Mouse (Mus musculus): Measurements from ENCODE around the gene Mtnr1b. TPM values are rescaled to one million over a fixed set of nuclear protein-coding genes. Genes with fewer than 3 reads are reported as not detected.

Gene Mtnr1b
- total and polyA plus RNA-seq, 2 experiments from 2014 or later: not detected

DNA sequence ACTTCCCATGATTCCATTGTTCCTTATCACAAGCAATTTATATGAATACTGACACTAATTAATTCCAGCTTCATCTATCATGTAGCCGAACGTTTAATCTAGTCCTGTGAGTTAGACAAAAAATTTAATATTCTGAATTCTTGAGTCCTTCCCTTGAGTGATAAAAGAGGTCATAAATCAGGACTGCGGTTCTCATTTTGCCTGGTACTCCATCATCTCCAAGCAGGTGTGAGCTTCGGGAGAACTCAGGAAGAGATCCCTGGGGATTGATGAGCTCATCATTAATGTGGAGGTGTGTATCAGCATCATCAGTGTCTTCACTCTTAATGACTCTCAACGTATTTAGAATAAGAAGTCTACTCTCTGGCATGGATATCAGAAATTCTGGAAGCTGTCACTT, 74.0 kb downstream of the Mtnr1b start:
- Histone ChIP-seq H3K27ac (ENCODE audit: low read depth) (no peak overlapping the region), H3K36me3 (replicated peaks; ENCODE audit: control insufficient read depth, insufficient read depth, low read length) (no peaks in the 10 kb centered on the region), H3K9me3 (replicated peaks; ENCODE audit: control insufficient read depth, low read length) (no peaks in the 10 kb centered on the region; the same call in 1 of the 2 replicates), H3K27me3 (ENCODE audit: control insufficient read depth, insufficient read depth, low read length) (no peaks in the 10 kb centered on the region), H3K9ac (replicated peaks; ENCODE audit: low read depth, low read length) (no peak overlapping the region), H3K4me3 (ENCODE audit: low read depth, low read length) (no peak overlapping the region), H3K4me1 (ENCODE audit: control insufficient read depth, insufficient read depth) (no peaks in the 10 kb centered on the region), H3K4me2 (ENCODE audit: low read depth, low read length) (no peak overlapping the region)
- TF ChIP-seq CTCF (IDR thresholded peaks at IDR 0.05; ENCODE audit: low read depth) (no peak), EP300 (IDR thresholded peaks at IDR 0.05; ENCODE audit: low read depth) (no peak)
- ATAC-seq (ENCODE audit: insufficient read depth, low read depth) (no peak), DNase-seq (ENCODE audit: low spot score) (no peak)
- WGBS: 68% methylated on average over 5 of the region's 5 CpGs

DNA sequence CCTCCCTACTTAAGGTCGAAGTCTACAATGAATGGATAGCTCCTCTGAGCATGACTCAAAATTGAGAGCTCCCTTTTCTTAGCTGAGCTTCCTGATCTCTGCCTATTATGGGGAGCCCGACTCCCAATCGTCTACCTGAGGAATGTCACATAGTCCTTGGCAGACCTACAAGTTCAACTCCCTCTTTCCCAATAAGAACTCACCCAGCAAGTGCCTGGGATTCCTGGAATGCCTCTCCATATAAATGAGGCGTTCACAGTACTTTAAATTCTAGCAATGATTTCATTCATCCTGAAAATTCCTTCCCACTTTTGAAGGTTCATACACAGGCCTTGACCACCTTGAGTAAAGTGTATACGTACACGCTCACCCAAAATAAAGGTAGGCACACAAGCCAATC, 79.9 kb downstream of the Mtnr1b start:
- no peak for ATAC-seq (ENCODE audit: insufficient read depth, low read depth)
- 53% methylated on average over 6 of the region's 6 CpGs for WGBS

DNA sequence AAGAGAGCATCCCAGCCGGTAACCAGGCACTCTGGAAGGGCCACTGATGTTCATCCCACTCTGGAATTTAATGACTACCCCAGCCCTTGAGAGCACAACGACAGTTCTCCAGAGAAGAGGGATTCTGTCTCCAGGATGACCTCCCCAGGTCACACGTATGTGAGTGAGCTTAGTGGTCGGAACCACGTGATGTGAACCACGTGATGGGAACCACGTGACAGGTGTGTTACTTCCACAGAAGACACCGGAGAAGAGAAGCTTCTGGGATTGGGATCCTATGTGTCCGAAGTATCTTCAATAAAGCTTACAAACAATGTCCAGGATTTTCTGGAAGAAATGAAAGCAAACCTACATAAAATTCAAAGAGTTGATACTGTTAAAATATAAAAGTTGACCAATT, 82.3 kb downstream of the Mtnr1b start:
- H3K4me2 ChIP-seq (ENCODE audit: low read depth, low read length): no peak overlapping the region
- H3K4me3 ChIP-seq (ENCODE audit: low read depth, low read length): no peak overlapping the region
- WGBS: 77% methylated on average over 9 of the region's 9 CpGs
- no peak overlapping the region for H3K9ac ChIP-seq (replicated peaks; ENCODE audit: low read depth, low read length)
- H3K27me3 ChIP-seq (ENCODE audit: control insufficient read depth, insufficient read depth, low read length): no peaks in the 10 kb centered on the region
- no peaks in the 10 kb centered on the region for H3K36me3 ChIP-seq (replicated peaks; ENCODE audit: control insufficient read depth, insufficient read depth, low read length)
- DNase-seq (ENCODE audit: low spot score) (no peak), ATAC-seq (ENCODE audit: insufficient read depth, low read depth) (no peak)
- H3K4me1 ChIP-seq (ENCODE audit: control insufficient read depth, insufficient read depth): no peaks in the 10 kb centered on the region
- TF ChIP-seq CTCF (IDR thresholded peaks at IDR 0.05; ENCODE audit: low read depth) (no peak), EP300 (IDR thresholded peaks at IDR 0.05; ENCODE audit: low read depth) (no peak)
- no peak overlapping the region for H3K27ac ChIP-seq (ENCODE audit: low read depth)
- H3K9me3 ChIP-seq (replicated peaks; ENCODE audit: control insufficient read depth, low read length): no peaks in the 10 kb centered on the region

More for the DNA sequence above, 79.9 kb downstream of the Mtnr1b start:
- DNase-seq (ENCODE audit: low spot score): no peak
- Histone ChIP-seq H3K27me3 (ENCODE audit: control insufficient read depth, insufficient read depth, low read length) (no peaks in the 10 kb centered on the region), H3K4me2 (ENCODE audit: low read depth, low read length) (no peak overlapping the region), H3K36me3 (replicated peaks; ENCODE audit: control insufficient read depth, insufficient read depth, low read length) (no peaks in the 10 kb centered on the region), H3K4me3 (ENCODE audit: low read depth, low read length) (no peak overlapping the region), H3K9ac (replicated peaks; ENCODE audit: low read depth, low read length) (no peak overlapping the region), H3K4me1 (ENCODE audit: control insufficient read depth, insufficient read depth) (no peaks in the 10 kb centered on the region), H3K27ac (ENCODE audit: low read depth) (no peak overlapping the region), H3K9me3 (replicated peaks; ENCODE audit: control insufficient read depth, low read length) (no peaks in the 10 kb centered on the region)
- no peak for TF ChIP-seq CTCF (IDR thresholded peaks at IDR 0.05; ENCODE audit: low read depth)
- TF ChIP-seq EP300 (IDR thresholded peaks at IDR 0.05; ENCODE audit: low read depth): no peak

DNA sequence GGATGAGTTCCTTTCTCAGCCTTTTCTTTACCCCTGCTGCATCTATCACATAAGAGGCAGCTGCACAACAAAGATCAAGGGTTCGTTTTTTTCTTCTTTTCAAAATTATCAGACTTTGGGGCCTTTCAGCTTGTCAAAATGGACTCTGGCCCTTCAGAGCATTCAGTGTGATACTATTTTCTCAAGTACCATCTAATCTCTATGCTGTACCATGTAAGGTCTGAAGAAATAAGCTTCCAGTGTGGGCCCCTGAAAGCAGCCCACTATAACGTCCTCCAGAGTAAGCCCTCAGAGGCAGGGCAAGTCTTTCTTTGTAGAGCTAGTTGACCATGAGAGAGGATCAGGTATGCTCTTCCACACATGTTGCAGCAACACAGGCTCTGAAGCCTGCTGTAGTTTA, 87.7 kb downstream of the Mtnr1b start:
- no peaks in the 10 kb centered on the region for H3K27me3 ChIP-seq (ENCODE audit: control insufficient read depth, insufficient read depth, low read length)
- H3K4me1 ChIP-seq (ENCODE audit: control insufficient read depth, insufficient read depth): no peaks in the 10 kb centered on the region
- DNase-seq (ENCODE audit: low spot score) (no peak), ATAC-seq (ENCODE audit: insufficient read depth, low read depth) (no peak)
- no peaks in the 10 kb centered on the region for H3K9me3 ChIP-seq (replicated peaks; ENCODE audit: control insufficient read depth, low read length)
- WGBS: 42% methylated on average over 2 of the region's 2 CpGs
- no peak overlapping the region for H3K4me2 ChIP-seq (ENCODE audit: low read depth, low read length)
- TF ChIP-seq CTCF (IDR thresholded peaks at IDR 0.05; ENCODE audit: low read depth): no peak
- TF ChIP-seq EP300 (IDR thresholded peaks at IDR 0.05; ENCODE audit: low read depth): no peak
- no peaks in the 10 kb centered on the region for H3K36me3 ChIP-seq (replicated peaks; ENCODE audit: control insufficient read depth, insufficient read depth, low read length)
- no peak overlapping the region for H3K4me3 ChIP-seq (ENCODE audit: low read depth, low read length)
- no peak overlapping the region for H3K27ac ChIP-seq (ENCODE audit: low read depth)
- H3K9ac ChIP-seq (replicated peaks; ENCODE audit: low read depth, low read length): no peak overlapping the region

DNA sequence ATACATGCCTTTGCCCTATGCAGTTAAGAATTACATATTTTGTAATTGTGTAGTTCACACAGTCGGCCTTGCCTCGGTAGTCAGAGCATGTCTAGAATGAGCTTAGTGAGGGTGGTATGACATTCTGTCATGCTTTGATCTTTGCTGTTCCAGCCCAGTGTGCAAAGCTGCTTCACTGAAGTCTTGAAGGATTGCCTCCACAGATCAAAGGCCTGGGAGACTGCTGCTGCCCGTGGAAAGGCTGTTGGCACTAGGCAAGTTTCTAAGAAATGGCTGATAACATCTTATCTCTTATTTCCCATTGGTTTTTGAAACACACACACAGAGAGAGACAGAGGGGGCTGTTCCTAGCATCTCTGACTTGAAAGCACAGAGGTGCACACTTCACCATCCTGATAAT, 88.2 kb downstream of the Mtnr1b start:
- H3K36me3 ChIP-seq (replicated peaks; ENCODE audit: control insufficient read depth, insufficient read depth, low read length): no peaks in the 10 kb centered on the region
- no peaks in the 10 kb centered on the region for H3K9me3 ChIP-seq (replicated peaks; ENCODE audit: control insufficient read depth, low read length)
- H3K9ac ChIP-seq (replicated peaks; ENCODE audit: low read depth, low read length): no peak overlapping the region
- no peak overlapping the region for H3K27ac ChIP-seq (ENCODE audit: low read depth)
- no peak overlapping the region for H3K4me2 ChIP-seq (ENCODE audit: low read depth, low read length)
- WGBS: 51% methylated on average over 3 of the region's 3 CpGs
- H3K4me3 ChIP-seq (ENCODE audit: low read depth, low read length): no peak overlapping the region
- DNase-seq (ENCODE audit: low spot score) (no peak), ATAC-seq (ENCODE audit: insufficient read depth, low read depth) (no peak)
- no peaks in the 10 kb centered on the region for H3K4me1 ChIP-seq (ENCODE audit: control insufficient read depth, insufficient read depth)
- TF ChIP-seq EP300 (IDR thresholded peaks at IDR 0.05; ENCODE audit: low read depth) (no peak), CTCF (IDR thresholded peaks at IDR 0.05; ENCODE audit: low read depth) (no peak)
- H3K27me3 ChIP-seq (ENCODE audit: control insufficient read depth, insufficient read depth, low read length): no peaks in the 10 kb centered on the region

DNA sequence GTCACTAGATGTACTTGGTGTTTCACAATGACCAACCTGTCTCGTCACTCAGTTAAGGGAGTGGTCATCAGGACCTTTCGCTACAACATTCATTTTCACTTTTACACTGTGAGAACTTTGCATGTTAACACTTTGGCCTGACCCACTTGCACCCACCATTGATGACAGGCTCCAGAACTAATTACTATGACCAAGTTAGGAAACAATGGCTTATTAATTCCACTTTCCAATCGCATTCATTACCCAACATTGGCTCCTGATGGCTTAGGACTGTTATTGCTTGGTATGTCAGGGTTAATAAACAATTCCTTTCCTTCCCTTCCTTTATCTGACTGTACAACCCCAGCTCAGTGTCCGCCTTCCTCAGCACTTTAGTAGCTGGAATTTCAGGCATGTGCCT, 92.4 kb downstream of the Mtnr1b start:
- no peaks in the 10 kb centered on the region for H3K27me3 ChIP-seq (ENCODE audit: control insufficient read depth, insufficient read depth, low read length)
- H3K4me2 ChIP-seq (ENCODE audit: low read depth, low read length): no peak overlapping the region
- H3K27ac ChIP-seq (ENCODE audit: low read depth): no peak overlapping the region
- ATAC-seq (ENCODE audit: insufficient read depth, low read depth) (no peak), DNase-seq (ENCODE audit: low spot score) (no peak)
- no peaks in the 10 kb centered on the region for H3K9me3 ChIP-seq (replicated peaks; ENCODE audit: control insufficient read depth, low read length)
- H3K9ac ChIP-seq (replicated peaks; ENCODE audit: low read depth, low read length): no peak overlapping the region
- TF ChIP-seq CTCF (IDR thresholded peaks at IDR 0.05; ENCODE audit: low read depth): no peak
- no peak for TF ChIP-seq EP300 (IDR thresholded peaks at IDR 0.05; ENCODE audit: low read depth)
- no peaks in the 10 kb centered on the region for H3K36me3 ChIP-seq (replicated peaks; ENCODE audit: control insufficient read depth, insufficient read depth, low read length)
- no peak overlapping the region for H3K4me3 ChIP-seq (ENCODE audit: low read depth, low read length)
- 46% methylated on average over 4 of the region's 4 CpGs for WGBS
- no peaks in the 10 kb centered on the region for H3K4me1 ChIP-seq (ENCODE audit: control insufficient read depth, insufficient read depth)

Data from heart, postnatal 0 days (tissue).